1 mouse cellular context compared by ENCODE assay signal in genomic region chr1:106064291-106064690, GRCm38 (mm10).
TF ChIP-seq lines count a peak whose summit lies in the region.

No protein-coding gene starts in this region.

TF ChIP-seq in myocyte, 11 proteins besides CTCF, POLR2A, EP300 and RAD21 (continued from another document):
- no peak for TF ChIP-seq REST (IDR thresholded peaks at IDR 0.05; ENCODE audit: insufficient read depth, insufficient read length)
